Mouse (Mus musculus): ENCODE results near the gene Olfr1047.
"Not testable (repeated sequence)": the region's sequence is repeated elsewhere in the genome, so short reads cannot be mapped to it uniquely, and the experiment has no call there.

DNA sequence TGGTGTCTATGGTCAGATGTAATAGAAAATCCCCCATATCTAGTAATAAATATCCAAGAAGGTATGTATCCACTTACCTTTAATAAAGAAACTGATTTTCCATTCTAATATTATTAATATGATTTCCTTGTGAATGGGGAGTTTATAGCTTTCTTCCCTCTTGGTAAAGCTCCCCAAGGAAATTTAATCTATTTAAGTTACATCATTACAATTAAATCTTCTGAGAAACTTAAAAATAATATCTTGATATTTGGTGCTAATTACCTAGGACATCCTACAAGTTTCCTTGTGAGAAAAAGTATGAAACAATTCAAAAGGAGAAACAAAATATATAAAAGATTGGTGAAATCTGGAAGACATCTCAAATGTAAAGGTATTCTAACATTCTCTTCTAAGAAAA lies 47.8 kb upstream of the Olfr1047 start, which contains the start of gene Olfr1051:
- TF ChIP-seq CTCF (IDR thresholded peaks at IDR 0.05; ENCODE audit: control insufficient read depth, insufficient read depth, insufficient read length); MAX (IDR thresholded peaks at IDR 0.05): not testable (repeated sequence)

Data from C2C12 (cell line).